Comparison of ENCODE assay signal across 16 mouse cellular contexts in genomic region chr11:65408621-65409020, GRCm38 (mm10).
DNase-seq lines count a peak whose midpoint lies in the region; ATAC-seq and TF ChIP-seq lines count a peak whose summit lies in the region.
"Had no signal": no experiment of that assay in that cellular context is flagged by ENCODE, and none has a peak within 500 bp of the region (broad histone marks: within the 10 kb centered on the region; RNA-seq: fewer than 3 reads in every experiment).

No protein-coding gene starts in this region.

- H3K4me1 ChIP-seq in hindbrain, postnatal 0 days (ENCODE audit: insufficient read depth, low read length) = no peaks in the 10 kb centered on the region
- no peaks in the 10 kb centered on the region for H3K4me1 ChIP-seq in hindbrain, embryonic 16.5 days (ENCODE audit: control insufficient read depth, insufficient read depth, low read depth, low read length)
- no peaks in the 10 kb centered on the region for H3K4me1 ChIP-seq in intestine, embryonic 15.5 days (replicated peaks)
- no peaks in the 10 kb centered on the region for H3K4me1 ChIP-seq in kidney, embryonic 15.5 days
- H3K4me1 ChIP-seq: embryonic facial prominence, embryonic 13.5 days; forebrain, embryonic 10.5 days; neural tube, embryonic 15.5 days had no signal

- H3K4me2 ChIP-seq in hindbrain, postnatal 0 days (ENCODE audit: low read depth, low read length) = no peak overlapping the region
- H3K4me2 ChIP-seq in hindbrain, embryonic 16.5 days (ENCODE audit: low read length) = no peak overlapping the region
- no peak overlapping the region for H3K4me2 ChIP-seq in intestine, embryonic 15.5 days (replicated peaks)
- H3K4me2 ChIP-seq in kidney, embryonic 15.5 days = no peak overlapping the region
- H3K4me2 ChIP-seq: embryonic facial prominence, embryonic 13.5 days; lung, embryonic 15.5 days; neural tube, embryonic 15.5 days had no signal

- peak; percentile 71 to 78 for DNase-seq in cerebellum, postnatal 10 days
- DNase-seq in cerebellum, adult 11-12 months = no peak
- peak; percentile 55 for DNase-seq in hindbrain, postnatal 0 days (ENCODE audit: low spot score)
- DNase-seq in brain, embryonic 18.5 days (ENCODE audit: low read depth, low spot score) = peak; percentile 14
- DNase-seq in left cerebral cortex, postnatal 25 days (ENCODE audit: low spot score in 2 of 2) = peak; percentile 18 to 74
- DNase-seq: gastrocnemius, postnatal 10 days had no signal

- WGBS in hindbrain, postnatal 0 days = 69% methylated on average over 1 of the region's 1 CpGs
- WGBS in hindbrain, embryonic 16.5 days = 76% methylated on average over 1 of the region's 1 CpGs
- 75% methylated on average over 1 of the region's 1 CpGs for WGBS in intestine, embryonic 15.5 days
- WGBS in kidney, embryonic 15.5 days = 86% methylated on average over 1 of the region's 1 CpGs

- no peak overlapping the region for H3K4me3 ChIP-seq in hindbrain, postnatal 0 days (ENCODE audit: low read length)
- H3K4me3 ChIP-seq in hindbrain, embryonic 16.5 days (ENCODE audit: low read length) = no peak overlapping the region
- H3K4me3 ChIP-seq in intestine, embryonic 15.5 days (replicated peaks) = no peak overlapping the region
- H3K4me3 ChIP-seq in kidney, embryonic 15.5 days (replicated peaks) = no peak overlapping the region
- H3K4me3 ChIP-seq: embryonic facial prominence, embryonic 13.5 days; forebrain, embryonic 10.5 days; layer of hippocampus, adult 2 months; lung, embryonic 15.5 days; neural tube, embryonic 15.5 days had no signal

- H3K27me3 ChIP-seq in hindbrain, postnatal 0 days (ENCODE audit: insufficient read depth, low read length) = no peaks in the 10 kb centered on the region
- no peaks in the 10 kb centered on the region for H3K27me3 ChIP-seq in hindbrain, embryonic 16.5 days (replicated peaks; ENCODE audit: control insufficient read depth, insufficient read depth, low read length)
- H3K27me3 ChIP-seq in intestine, embryonic 15.5 days (replicated peaks) = no peaks in the 10 kb centered on the region
- H3K27me3 ChIP-seq in kidney, embryonic 15.5 days = no peaks in the 10 kb centered on the region
- H3K27me3 ChIP-seq: CH12.LX; embryonic facial prominence, embryonic 13.5 days; lung, embryonic 15.5 days; neural tube, embryonic 15.5 days had no signal

- H3K36me3 ChIP-seq in hindbrain, postnatal 0 days (ENCODE audit: insufficient read depth, low read length) = no peaks in the 10 kb centered on the region
- H3K36me3 ChIP-seq in hindbrain, embryonic 16.5 days (ENCODE audit: control insufficient read depth, insufficient read depth, low read length) = no peaks in the 10 kb centered on the region
- H3K36me3 ChIP-seq in intestine, embryonic 15.5 days = no peaks in the 10 kb centered on the region
- H3K36me3 ChIP-seq in kidney, embryonic 15.5 days = no peaks in the 10 kb centered on the region
- H3K36me3 ChIP-seq: embryonic facial prominence, embryonic 13.5 days; forebrain, embryonic 10.5 days; lung, embryonic 15.5 days; neural tube, embryonic 15.5 days had no signal

- no peak for TF ChIP-seq CTCF in hindbrain, postnatal 0 days (IDR thresholded peaks at IDR 0.05; ENCODE audit: low read depth)

- no peak overlapping the region for H3K9ac ChIP-seq in hindbrain, postnatal 0 days (replicated peaks; ENCODE audit: low read length)
- no peak overlapping the region for H3K9ac ChIP-seq in hindbrain, embryonic 16.5 days (ENCODE audit: low read depth, low read length)
- no peak overlapping the region for H3K9ac ChIP-seq in intestine, embryonic 15.5 days
- H3K9ac ChIP-seq in kidney, embryonic 15.5 days = no peak overlapping the region
- H3K9ac ChIP-seq: embryonic facial prominence, embryonic 13.5 days; lung, embryonic 15.5 days; neural tube, embryonic 15.5 days had no signal

- ATAC-seq in hindbrain, postnatal 0 days = no peak
- no peak for ATAC-seq in hindbrain, embryonic 16.5 days
- no peak for ATAC-seq in intestine, embryonic 15.5 days
- ATAC-seq in kidney, embryonic 15.5 days (replicated peaks; ENCODE audit: low FRiP score) = no peak
- ATAC-seq: inflammation-experienced regulatory T-cells, adult 6 months had no signal

- H3K9me3 ChIP-seq in hindbrain, postnatal 0 days (ENCODE audit: low read length) = no peaks in the 10 kb centered on the region
- H3K9me3 ChIP-seq in hindbrain, embryonic 16.5 days (ENCODE audit: control insufficient read depth, low read length) = no peaks in the 10 kb centered on the region
- H3K9me3 ChIP-seq in intestine, embryonic 15.5 days = no peaks in the 10 kb centered on the region
- no peaks in the 10 kb centered on the region for H3K9me3 ChIP-seq in kidney, embryonic 15.5 days (replicated peaks)
- H3K9me3 ChIP-seq: embryonic facial prominence, embryonic 13.5 days; forebrain, embryonic 10.5 days; lung, embryonic 15.5 days; neural tube, embryonic 15.5 days had no signal

- intact Hi-C loops in left cerebral cortex, postnatal 25 days (cut with DNase I) = no loop called here

- H3K27ac ChIP-seq in hindbrain, postnatal 0 days = no peak overlapping the region
- no peak overlapping the region for H3K27ac ChIP-seq in hindbrain, embryonic 16.5 days (ENCODE audit: low read depth, low read length)
- H3K27ac ChIP-seq in intestine, embryonic 15.5 days = no peak overlapping the region
- no peak overlapping the region for H3K27ac ChIP-seq in kidney, embryonic 15.5 days
- H3K27ac ChIP-seq: embryonic facial prominence, embryonic 13.5 days; forebrain, embryonic 10.5 days; layer of hippocampus, adult 2 months; lung, embryonic 15.5 days; neural tube, embryonic 15.5 days had no signal
